Mouse (Mus musculus) T-helper 2 cell (primary cell): ENCODE data around the gene Fbxw15.
"Not testable (repeated sequence)": the region's sequence is repeated elsewhere in the genome, so short reads cannot be mapped to it uniquely, and the experiment has no call there.

Source experiments
- in situ Hi-C: fragments of 300-600 bp; cut with MboI, MseI; formaldehyde crosslinking; loops from one replicate; pipeline ENCODE4 v1.15.1; 2025; ENCODE audit warnings: high pct_unique_total_duplicates

Gene Fbxw15

GRCm38 (mm10) chr9:109568162-109568561, at the start of gene Fbxw15:
TSS of gene Fbxw15 (minus strand) at chr9:109568262.
- in situ Hi-C loops: not testable (repeated sequence)

GRCm38 (mm10) chr9:109606837-109607236, 38.8 kb upstream of the Fbxw15 start:
- in situ Hi-C loops: not testable (repeated sequence)

GRCm38 (mm10) chr9:109602128-109602527, 34.1 kb upstream of the Fbxw15 start:
- in situ Hi-C loops: not testable (repeated sequence)

- in situ Hi-C loops: no loop called here
Measured at GRCm38 (mm10) chr9:109597226-109597625, 29.2 kb upstream of the Fbxw15 start.

GRCm38 (mm10) chr9:109594866-109595265, 26.8 kb upstream of the Fbxw15 start:
- in situ Hi-C loops: no loop called here

GRCm38 (mm10) chr9:109565546-109565945, 2.5 kb downstream of the Fbxw15 start:
- in situ Hi-C loops: no loop called here

GRCm38 (mm10) chr9:109562106-109562505, 6.0 kb downstream of the Fbxw15 start:
- in situ Hi-C loops: not testable (repeated sequence)

- in situ Hi-C loops: no loop called here
Measured at GRCm38 (mm10) chr9:109552483-109552882, 15.6 kb downstream of the Fbxw15 start.

- in situ Hi-C loops: not testable (repeated sequence)
Measured at GRCm38 (mm10) chr9:109549666-109550065, 18.4 kb downstream of the Fbxw15 start.

GRCm38 (mm10) chr9:109523385-109524064, 44.5 kb downstream of the Fbxw15 start:
- in situ Hi-C loops: no loop called here
